Mouse (Mus musculus): ENCODE measurements at regions not wholly inside any gene's neighbourhood (a gene's known extent, or its start where the extent isn't known, plus 50 kb on each side); places are given as distances from the start of the nearest gene placed in this dataset.

GRCm38 (mm10) chr12:32693678-32694077 is 125.7 kb upstream of the Nampt start:
- CTCF ChIA-PET = no interaction called here
- POLR2A ChIA-PET = no interaction called here

GRCm38 (mm10) chr12:32696832-32697231 is 122.5 kb upstream of the Nampt start:
- CTCF ChIA-PET = no interaction called here

GRCm38 (mm10) chr12:32709188-32709587 is 110.2 kb upstream of the Nampt start:
- ChIA-PET CTCF (no interaction called here), POLR2A (no interaction called here)

More at GRCm38 (mm10) chr12:32696832-32697231, 122.5 kb upstream of the Nampt start:
- POLR2A ChIA-PET = interaction anchor here in 1 of 4 experiments (0.5 kb wide), 1 partner anchor 609 kb away, joined by 5 read pairs; no protein-coding TSS in a partner anchor

GRCm38 (mm10) chr12:32717129-32717921 is 102.0 kb upstream of the Nampt start:
- POLR2A ChIA-PET = no interaction called here
- CTCF ChIA-PET = no interaction called here

GRCm38 (mm10) chr12:32719203-32719602 is 100.1 kb upstream of the Nampt start:
- ChIA-PET CTCF (interaction anchor here in 1 of 4 experiments (0.6 kb wide), 1 partner anchor 1233 kb away, joined by 4 read pairs; no protein-coding TSS in a partner anchor), POLR2A (interaction anchor here in 1 of 4 experiments (1.2 kb wide), 1 partner anchor 100 kb away, joined by 4 read pairs; the partner anchor contains the start of gene Nampt)

GRCm38 (mm10) chr12:32724451-32725188 is 94.7 kb upstream of the Nampt start:
- ChIA-PET CTCF (no interaction called here), POLR2A (no interaction called here)

- ChIA-PET CTCF (interaction anchor here in 2 of 4 experiments (1.1 to 1.3 kb wide), 2 partner anchors 169 to 170 kb away, joined by 4 read pairs; no protein-coding TSS in a partner anchor), POLR2A (interaction anchor here in 3 of 4 experiments (0.6 to 2.5 kb wide), 5 partner anchors 93 to 300 kb away, joined by 3 to 23 read pairs (median 4); partner anchors contain the start of gene Nampt (in 1 of the 3))
These were observed 91.8 kb upstream of the Nampt start for GRCm38 (mm10) chr12:32727539-32727938.

GRCm38 (mm10) chr12:32728425-32728824 is 90.9 kb upstream of the Nampt start:
- ChIA-PET POLR2A (interaction anchor here in 3 of 4 experiments (0.5 to 2.5 kb wide), 6 partner anchors 91 to 124 kb away, joined by 3 to 23 read pairs (median 6); partner anchors contain the start of gene Nampt (in 2 of the 3)), CTCF (interaction anchor here in 2 of 4 experiments (1.1 to 1.3 kb wide), 2 partner anchors 168 to 170 kb away, joined by 4 read pairs; no protein-coding TSS in a partner anchor)

GRCm38 (mm10) chr12:32735224-32735623 is 84.1 kb upstream of the Nampt start:
- POLR2A ChIA-PET = no interaction called here
- CTCF ChIA-PET = no interaction called here

GRCm38 (mm10) chr12:32741465-32741864 is 77.9 kb upstream of the Nampt start:
- ChIA-PET POLR2A (no interaction called here), CTCF (interaction anchor here in 1 of 4 experiments (0.7 kb wide), 1 partner anchor 140 kb away, joined by 3 read pairs; no protein-coding TSS in a partner anchor)

GRCm38 (mm10) chr12:32757441-32758119 is 61.8 kb upstream of the Nampt start:
- CTCF ChIA-PET = no interaction called here
- POLR2A ChIA-PET = interaction anchor here in 1 of 4 experiments (1.1 kb wide), 1 partner anchor 45 kb away, joined by 3 read pairs; no protein-coding TSS in a partner anchor

- CTCF ChIA-PET = no interaction called here
- POLR2A ChIA-PET = no interaction called here
These were observed 61.2 kb upstream of the Nampt start for GRCm38 (mm10) chr12:32758150-32758549.

GRCm38 (mm10) chr12:32760627-32761026 is 58.7 kb upstream of the Nampt start:
- POLR2A ChIA-PET = no interaction called here

GRCm38 (mm10) chr12:32761055-32761454 is 58.3 kb upstream of the Nampt start:
- ChIA-PET CTCF (no interaction called here), POLR2A (no interaction called here)

More at GRCm38 (mm10) chr12:32760627-32761026, 58.7 kb upstream of the Nampt start:
- CTCF ChIA-PET = no interaction called here

- CTCF ChIA-PET = no interaction called here
- POLR2A ChIA-PET = no interaction called here
These were observed 55.1 kb upstream of the Nampt start for GRCm38 (mm10) chr12:32764271-32764670.

- POLR2A ChIA-PET = no interaction called here
- CTCF ChIA-PET = no interaction called here
These were observed 54.6 kb upstream of the Nampt start for GRCm38 (mm10) chr12:32764747-32765146.

- CTCF ChIA-PET = no interaction called here
- POLR2A ChIA-PET = interaction anchor here in 1 of 4 experiments (0.7 kb wide), 1 partner anchor 17 kb away, joined by 3 read pairs; no protein-coding TSS in a partner anchor
These were observed 53.5 kb upstream of the Nampt start for GRCm38 (mm10) chr12:32765861-32766260.

- CTCF ChIA-PET = no interaction called here
These were observed 52.8 kb upstream of the Nampt start for GRCm38 (mm10) chr12:32766575-32766974.

GRCm38 (mm10) chr12:32767206-32768081 is 51.9 kb upstream of the Nampt start:
- ChIA-PET POLR2A (no interaction called here), CTCF (no interaction called here)

More at GRCm38 (mm10) chr12:32766575-32766974, 52.8 kb upstream of the Nampt start:
- POLR2A ChIA-PET = no interaction called here
